10 mouse cellular contexts compared by ENCODE assay signal in genomic region chr13:30729245-30729644, GRCm38 (mm10). TPM values are rescaled to one million over a fixed set of nuclear protein-coding genes. Genes with fewer than 3 reads are reported as not detected.
DNase-seq lines count a peak whose midpoint lies in the region; ATAC-seq and TF ChIP-seq lines count a peak whose summit lies in the region.
"Had no signal": no experiment of that assay in that cellular context is flagged by ENCODE, and none has a peak within 500 bp of the region (broad histone marks: within the 10 kb centered on the region; RNA-seq: fewer than 3 reads in every experiment).

No protein-coding gene starts in this region.

- no peaks in the 10 kb centered on the region; the same call in 1 of the 2 replicates for H3K4me1 ChIP-seq in lung, adult 2 months (ENCODE audit: control insufficient read depth, insufficient read depth, low read length)
- H3K4me1 ChIP-seq in midbrain, embryonic 11.5 days (ENCODE audit: control insufficient read depth, insufficient read depth, low read length), result no peaks in the 10 kb centered on the region

- intact Hi-C loops in heart, postnatal 14 days (cut with DNase I), result loop anchor here (2.0 to 5.0 kb wide), 2 partner anchors 124 to 167 kb away; no protein-coding TSS in a partner anchor

- no peak overlapping the region for H3K9ac ChIP-seq in midbrain, embryonic 11.5 days (ENCODE audit: low read length)

- TF ChIP-seq CTCF in lung, adult 2 months (IDR thresholded peaks at IDR 0.05; ENCODE audit: insufficient read depth, low read length), result 0 out of 2 replicates have a peak, but pooled peaks have one; percentile 27

- DNase-seq in adrenal gland, adult (ENCODE audit: inconsistent age in 2 of 2, low spot score in 1 of 2), result peak; percentile 21 to 70
- DNase-seq in adrenal gland, postnatal 4 days (ENCODE audit: low spot score in 2 of 2), result no peak
- DNase-seq in lung, adult 2 months, result peak; percentile 31
- no peak for DNase-seq in lung, postnatal 25 days (ENCODE audit: low spot score)
- peak; percentile 16 to 53 for DNase-seq in heart, postnatal 14 days
- DNase-seq in skeletal muscle tissue, adult 2 months (ENCODE audit: low read depth, low spot score), result peak; percentile 63
- DNase-seq in layer of hippocampus, adult 11-12 months (ENCODE audit: low spot score), result no peak
- no peak for DNase-seq in midbrain, embryonic 11.5 days (ENCODE audit: low spot score, missing footprints)
- DNase-seq: cerebellum, adult 8-10 months had no signal

- H3K36me3 ChIP-seq in midbrain, embryonic 11.5 days (ENCODE audit: control insufficient read depth, insufficient read depth, low read length), result no peaks in the 10 kb centered on the region

- H3K27ac ChIP-seq in midbrain, embryonic 11.5 days (ENCODE audit: low read depth, low read length), result no peak overlapping the region

- H3K27me3 ChIP-seq in midbrain, embryonic 11.5 days (ENCODE audit: control insufficient read depth, insufficient read depth, low read length), result no peaks in the 10 kb centered on the region

- no peak overlapping the region for H3K4me2 ChIP-seq in midbrain, embryonic 11.5 days

- ATAC-seq in midbrain, embryonic 11.5 days (ENCODE audit: low FRiP score), result no peak

- no peak for TF ChIP-seq POLR2A in lung, adult 2 months (IDR thresholded peaks at IDR 0.05; ENCODE audit: borderline replicate concordance, extremely low read depth, low read depth, low read length)

- H3K4me3 ChIP-seq in lung, adult 2 months (replicated peaks; ENCODE audit: extremely low read depth, low read depth, low read length), result no peak overlapping the region
- H3K4me3 ChIP-seq in midbrain, embryonic 11.5 days (ENCODE audit: low read depth, low read length), result no peak overlapping the region

- H3K9me3 ChIP-seq in midbrain, embryonic 11.5 days (ENCODE audit: control insufficient read depth, low read length), result no peaks in the 10 kb centered on the region

- 19% methylated on average over 6 of the region's 6 CpGs for WGBS in lung, adult 2 months
- WGBS in midbrain, embryonic 11.5 days, result 64% methylated on average over 6 of the region's 6 CpGs

RNA-seq across cellular contexts. Expression of gene Irf4, which starts 19.8 kb away (rescaled TPM):
- total RNA-seq in adrenal gland, postnatal 4 days (2021), result 1 to 10 TPM in 1 of 2 experiments, under 1 TPM in 1; 0.90 to 1.5 TPM
- polyA plus RNA-seq in lung, adult 2 months (2012; rRNA removed), result 2.0 and 2.9 TPM in 2 replicates
- 1 to 10 TPM in 1 of 2 experiments, under 1 TPM in 1; 0.88 to 1.4 TPM for total RNA-seq in heart, postnatal 14 days (2021)
- 0.03 and 0.04 TPM in 2 replicates for polyA plus RNA-seq in midbrain, embryonic 11.5 days (2014; fragmentation: Nextera tagmentation; extraction: Ambion mirVana)
- polyA plus RNA-seq: neural tube, embryonic 14.5 days had no signal

Comparison
In these comparisons a context has a peak if more than half of its experiments do, and no peak if none do; other contexts are left out.
1. DNase-seq: peak in adrenal gland, adult (2 of 2), lung, adult 2 months (single experiment), heart, postnatal 14 days (2 of 2) and skeletal muscle tissue, adult 2 months (single experiment); none in adrenal gland, postnatal 4 days (0 of 2), lung, postnatal 25 days (single experiment), layer of hippocampus, adult 11-12 months (single experiment) and midbrain, embryonic 11.5 days (single experiment).